Mouse (Mus musculus): ENCODE measurements at regions not wholly inside any gene's neighbourhood (a gene's known extent, or its start where the extent isn't known, plus 50 kb on each side); places are given as distances from the start of the nearest gene placed in this dataset.
"Not testable (repeated sequence)": the region's sequence is repeated elsewhere in the genome, so short reads cannot be mapped to it uniquely, and the experiment has no call there.

DNA sequence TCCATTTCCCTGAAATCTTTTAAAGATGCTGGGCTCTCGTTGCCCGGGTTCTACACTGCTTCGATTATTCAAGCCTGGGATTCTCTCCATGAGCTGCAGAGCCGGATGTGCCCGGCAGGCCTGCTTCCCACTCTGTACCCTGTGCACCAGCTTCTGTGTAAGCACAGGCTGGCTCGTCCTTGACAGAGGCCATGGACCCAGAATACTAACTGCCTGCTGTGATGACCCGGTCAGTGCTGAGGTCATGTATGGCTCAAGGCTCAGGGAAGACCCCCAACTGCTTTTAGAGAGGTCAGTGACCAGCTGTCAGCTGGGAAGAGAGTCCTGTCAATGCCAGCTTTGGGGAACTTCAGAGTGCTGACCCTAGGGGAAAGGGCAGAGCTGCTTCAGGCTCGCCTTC lies 493.6 kb downstream of the Hace1 start:
- ATAC-seq (replicated peaks; ENCODE audit: poor library complexity, severe bottlenecking) = no peak

DNA sequence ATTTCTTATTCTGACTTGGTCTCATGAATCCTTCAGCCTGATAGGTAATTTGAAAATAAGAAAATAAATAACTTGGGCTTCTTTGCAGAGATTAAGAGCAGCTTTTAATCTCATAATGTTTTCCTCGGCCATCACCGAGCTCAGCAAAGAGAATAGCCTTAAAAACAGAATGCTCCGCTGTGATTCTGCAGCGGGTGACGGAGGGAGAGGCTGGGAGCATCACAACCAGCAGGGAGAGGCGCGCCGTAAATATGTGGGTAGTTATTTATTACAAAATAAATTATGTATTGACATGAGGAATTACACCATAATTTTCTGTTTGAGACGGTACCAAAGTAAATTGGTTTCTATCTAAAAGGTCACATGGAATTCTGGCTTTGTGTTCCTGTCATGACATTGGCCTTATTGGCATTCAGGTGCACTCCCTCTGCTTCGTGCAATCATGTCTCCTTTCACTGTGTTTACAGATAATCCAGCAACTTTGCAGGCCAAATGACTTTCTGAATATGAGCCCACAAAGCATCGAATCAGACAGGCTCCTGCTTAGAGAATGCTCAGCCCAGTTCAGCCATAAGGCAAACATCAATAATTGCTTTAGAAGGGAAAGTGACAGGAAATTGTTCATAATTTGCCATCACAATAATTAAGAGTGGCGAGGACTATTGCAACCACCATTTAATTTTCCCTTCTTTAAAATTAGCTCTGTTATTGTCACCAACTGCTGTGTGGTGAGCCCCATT lies 494.4 kb downstream of the Hace1 start:
- ATAC-seq (replicated peaks; ENCODE audit: poor library complexity, severe bottlenecking) = no peak

DNA sequence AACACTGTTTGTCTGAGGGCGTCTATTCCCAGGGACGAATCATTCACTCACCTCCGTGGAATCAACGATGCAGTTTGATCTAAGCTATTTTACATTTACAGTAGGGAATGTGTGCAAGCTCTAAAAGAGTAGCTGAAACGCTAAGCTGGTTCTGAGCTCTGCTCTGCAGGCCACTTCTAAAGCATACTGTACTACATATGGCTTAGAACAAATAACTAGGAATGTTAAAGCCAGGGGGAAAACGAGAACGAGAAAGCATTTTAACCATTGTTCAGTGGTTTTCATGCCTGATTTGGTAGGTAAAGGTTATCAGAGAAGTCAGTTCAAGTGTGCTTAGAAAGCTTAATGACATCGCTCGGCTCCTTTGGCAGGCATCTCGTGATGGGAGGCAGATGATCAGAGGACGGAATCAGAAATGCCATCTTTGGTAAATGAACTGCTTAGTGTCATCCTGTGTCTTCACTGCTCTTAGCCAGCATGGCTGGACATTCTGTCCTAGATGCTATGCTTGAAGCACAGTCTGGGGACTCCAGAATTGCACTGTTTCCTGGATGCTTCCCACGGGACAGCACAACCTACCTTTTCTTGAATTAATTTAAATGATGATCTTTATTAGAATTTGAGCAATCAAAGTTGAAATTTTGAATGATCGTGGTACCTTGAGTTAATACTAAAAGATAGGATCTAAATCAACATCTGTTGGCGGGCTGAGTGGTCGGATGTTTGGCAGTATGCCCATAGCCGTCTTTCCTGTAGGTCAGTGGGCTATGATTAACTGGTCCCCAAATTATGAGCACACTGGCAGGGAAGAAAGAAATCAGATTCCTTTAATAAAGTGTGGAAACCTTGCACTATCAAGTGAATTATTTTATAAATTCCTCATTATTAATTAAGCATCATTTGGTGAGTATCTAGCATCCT lies 495.2 kb downstream of the Hace1 start:
- ATAC-seq (replicated peaks; ENCODE audit: poor library complexity, severe bottlenecking) = no peak

DNA sequence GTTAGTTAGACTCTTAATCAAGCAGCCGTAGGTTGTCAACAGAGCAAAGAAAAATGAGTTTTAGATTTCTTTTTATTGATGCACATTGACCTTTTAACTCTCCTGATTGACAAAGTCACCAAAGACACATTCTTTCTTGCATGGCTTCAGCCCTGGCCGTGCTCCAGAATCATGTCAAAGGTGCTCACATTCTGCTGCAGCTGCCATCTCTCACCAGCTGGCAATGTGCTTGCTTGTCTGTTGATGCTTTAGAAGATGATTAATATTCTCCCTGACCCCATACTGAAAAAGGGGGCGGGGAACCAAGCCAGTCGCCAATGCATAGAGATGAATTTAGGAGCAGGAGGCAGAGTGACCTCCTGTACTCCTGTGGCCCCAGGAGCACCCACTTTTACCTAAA lies 510.1 kb downstream of the Hace1 start:
- ATAC-seq (replicated peaks; ENCODE audit: poor library complexity, severe bottlenecking) = no peak

DNA sequence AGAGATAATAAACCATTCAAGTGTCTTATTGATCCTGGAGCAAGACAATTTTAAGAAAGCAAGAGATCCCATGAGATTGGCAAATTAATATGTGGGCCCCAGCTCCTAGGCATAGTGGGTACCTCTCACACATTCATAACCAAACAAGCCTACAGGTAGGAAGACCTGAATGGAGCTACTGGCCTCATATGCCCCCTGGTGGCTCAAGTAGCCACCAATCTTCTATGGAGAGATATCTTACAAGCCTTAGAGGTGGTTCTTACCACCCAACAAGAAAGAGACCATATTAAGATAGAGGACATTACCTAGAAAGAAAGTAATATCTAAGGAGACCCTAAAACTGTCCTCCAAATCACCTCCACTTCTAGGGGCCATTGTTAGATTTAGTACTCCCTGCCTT lies 523.2 kb downstream of the Hace1 start:
- no peak for ATAC-seq (replicated peaks; ENCODE audit: poor library complexity, severe bottlenecking)

DNA sequence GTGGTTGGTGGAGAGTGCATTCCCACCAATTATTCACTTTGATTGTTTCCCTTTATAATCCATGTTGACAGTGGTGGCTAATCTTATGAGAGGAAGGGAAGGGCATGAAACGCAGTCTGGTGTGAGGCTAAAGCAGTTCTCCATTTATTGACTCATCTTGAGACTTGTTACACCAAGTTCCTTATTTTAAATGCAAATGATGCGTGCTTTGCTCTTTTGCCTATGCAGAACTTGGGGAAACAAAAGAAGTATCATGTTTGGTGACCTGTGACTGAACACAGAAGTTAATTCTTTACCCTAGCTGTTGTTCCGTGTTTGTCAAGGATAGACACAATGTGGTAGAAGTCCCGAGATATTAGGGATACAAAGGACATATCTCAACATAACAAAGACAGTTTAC lies 531.2 kb downstream of the Hace1 start:
- ATAC-seq (replicated peaks; ENCODE audit: poor library complexity, severe bottlenecking) = no peak

DNA sequence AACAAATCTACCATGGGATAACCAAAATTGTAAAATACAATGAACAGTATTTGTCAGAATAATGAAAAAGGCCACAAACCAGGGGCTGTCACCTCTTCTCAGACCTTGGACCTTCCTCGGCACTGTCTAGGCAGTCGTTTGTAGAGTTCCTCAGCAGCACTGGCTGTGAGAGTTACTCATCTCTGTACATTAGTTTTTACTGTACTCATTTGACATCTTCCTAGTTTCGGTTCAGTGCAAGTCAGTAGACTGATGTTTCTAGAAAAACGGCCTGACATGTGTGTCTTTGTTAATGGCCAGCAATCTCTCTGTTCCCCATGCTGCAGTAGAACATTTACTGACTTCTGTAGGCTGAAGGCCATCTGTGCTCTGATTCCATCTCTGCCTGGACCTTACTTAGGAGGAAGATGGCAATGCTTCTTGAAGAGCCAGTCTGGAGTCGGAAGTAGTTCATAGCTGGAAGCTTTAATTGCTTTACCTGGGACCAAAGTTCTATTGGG lies 537.1 kb downstream of the Hace1 start:
- no peak for ATAC-seq (replicated peaks; ENCODE audit: poor library complexity, severe bottlenecking)

DNA sequence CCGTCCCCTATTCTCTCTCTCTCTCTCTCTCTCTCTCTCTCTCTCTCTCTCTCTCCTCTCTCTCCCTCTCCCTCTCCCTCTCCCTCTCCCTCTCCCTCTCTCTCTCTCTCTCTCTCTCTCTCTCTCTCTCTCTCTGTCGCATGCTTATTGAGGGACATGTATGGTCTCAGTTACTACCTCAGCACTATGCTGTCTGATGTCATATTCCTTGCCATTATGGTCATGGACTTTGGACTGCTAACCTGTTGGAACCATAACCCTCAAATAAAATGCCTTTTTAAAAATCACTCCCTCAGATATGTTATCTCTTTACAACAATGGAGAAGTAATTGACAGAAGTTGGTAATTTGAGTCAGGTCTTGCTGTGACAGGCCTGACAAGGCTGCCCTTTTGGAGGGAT lies 544.8 kb downstream of the Hace1 start:
- ATAC-seq (replicated peaks; ENCODE audit: poor library complexity, severe bottlenecking) = not testable (repeated sequence)

DNA sequence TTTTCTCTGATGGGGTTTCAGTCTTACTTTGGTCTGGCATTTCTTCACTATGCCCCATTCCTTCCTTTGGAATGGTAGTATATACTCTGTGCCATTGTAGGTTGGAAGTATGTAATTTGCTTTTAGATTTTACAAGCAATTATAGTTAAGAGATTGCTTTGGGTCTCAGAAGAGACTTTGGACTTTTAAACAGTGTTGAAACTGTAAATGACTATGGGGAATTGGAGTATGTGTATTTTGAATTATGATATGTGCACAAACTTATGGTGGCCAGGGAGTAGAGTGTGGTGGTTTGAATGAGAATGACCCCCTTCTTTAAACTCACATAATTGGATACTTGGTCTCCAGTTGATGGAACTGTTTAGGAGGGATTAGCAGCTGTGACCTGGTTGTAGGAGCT lies 546.2 kb downstream of the Hace1 start:
- no peak for ATAC-seq (replicated peaks; ENCODE audit: poor library complexity, severe bottlenecking)

DNA sequence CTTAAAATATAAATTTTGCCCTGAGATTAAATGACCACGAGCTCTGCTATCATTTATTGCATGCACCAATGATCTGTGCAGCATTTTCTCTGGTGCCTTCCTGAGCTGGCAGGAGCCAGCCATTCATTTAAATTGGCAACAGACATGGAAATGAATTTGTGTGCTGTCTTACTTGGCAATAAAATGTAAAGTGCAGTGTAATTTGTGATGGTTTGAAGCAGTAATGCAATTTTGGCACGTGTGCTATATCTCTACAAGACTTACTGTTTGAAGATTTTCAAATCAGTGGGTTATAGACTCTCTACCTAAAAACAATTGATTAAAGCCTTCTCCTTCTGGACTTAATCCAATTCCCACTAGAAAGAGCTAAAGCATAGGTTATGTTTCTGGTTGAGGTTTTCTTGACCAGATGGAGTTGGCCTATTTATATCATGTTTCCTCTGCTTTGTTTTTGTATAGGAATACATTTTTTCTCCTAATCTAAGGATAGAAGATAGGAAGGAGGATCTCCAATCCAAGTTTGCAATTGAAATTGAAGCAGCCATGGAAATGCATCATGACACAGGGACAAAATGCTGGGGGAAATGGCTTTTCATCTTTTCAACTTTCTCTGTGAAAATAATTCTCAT lies 557.6 kb downstream of the Hace1 start:
- no peak for ATAC-seq (replicated peaks; ENCODE audit: poor library complexity, severe bottlenecking)

DNA sequence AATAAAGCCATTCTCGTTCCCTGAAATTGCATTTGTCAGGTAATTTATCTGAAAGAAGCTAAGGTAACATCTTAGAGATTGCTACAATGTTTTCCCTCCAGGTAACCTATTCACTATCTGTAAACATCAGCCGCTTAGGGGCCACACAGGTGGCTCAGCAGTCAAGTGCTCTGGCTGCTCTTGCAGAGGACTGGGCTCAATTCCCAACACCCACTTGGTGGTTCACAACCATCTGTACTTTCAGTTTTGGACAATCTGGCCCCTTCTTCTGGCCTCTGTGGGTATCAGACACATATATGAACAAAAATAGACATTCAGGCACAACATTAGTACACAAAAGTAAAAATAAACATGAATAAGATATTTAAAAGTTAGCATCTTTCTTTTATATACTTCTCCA lies 596.4 kb downstream of the Hace1 start:
- ATAC-seq (replicated peaks; ENCODE audit: poor library complexity, severe bottlenecking) = no peak

DNA sequence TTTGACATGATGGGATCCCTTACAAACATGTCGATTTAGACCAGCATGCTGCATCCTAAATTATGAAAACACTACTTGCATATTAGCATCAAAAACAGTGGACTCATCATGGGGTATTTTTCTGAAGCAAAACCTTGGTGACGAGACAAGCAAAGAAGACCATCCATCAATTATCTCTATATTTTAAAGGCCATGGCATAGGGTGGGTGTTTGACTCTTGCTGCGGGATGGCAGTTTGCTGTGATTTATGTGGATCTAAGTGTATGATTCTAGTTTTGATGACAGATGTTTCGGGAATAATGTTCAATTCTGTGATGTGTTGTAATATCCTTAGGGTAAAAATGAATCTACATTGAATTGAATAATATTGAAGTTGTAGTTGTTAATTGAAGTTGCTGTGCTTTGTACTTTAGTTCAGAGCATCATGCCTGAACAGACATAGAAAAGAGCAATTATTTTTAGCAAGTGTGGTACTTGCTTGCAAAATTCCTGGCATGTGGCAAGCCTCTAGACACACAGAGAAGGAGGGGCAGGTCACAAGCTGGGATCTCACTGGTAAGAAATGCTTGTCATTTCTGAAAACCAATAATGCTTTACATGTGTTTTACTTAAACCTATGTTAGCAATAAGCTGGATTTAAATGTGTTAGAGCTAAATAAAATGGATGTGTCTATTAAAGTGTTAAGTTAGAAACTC lies 608.3 kb downstream of the Hace1 start:
- ATAC-seq (replicated peaks; ENCODE audit: poor library complexity, severe bottlenecking) = no peak

DNA sequence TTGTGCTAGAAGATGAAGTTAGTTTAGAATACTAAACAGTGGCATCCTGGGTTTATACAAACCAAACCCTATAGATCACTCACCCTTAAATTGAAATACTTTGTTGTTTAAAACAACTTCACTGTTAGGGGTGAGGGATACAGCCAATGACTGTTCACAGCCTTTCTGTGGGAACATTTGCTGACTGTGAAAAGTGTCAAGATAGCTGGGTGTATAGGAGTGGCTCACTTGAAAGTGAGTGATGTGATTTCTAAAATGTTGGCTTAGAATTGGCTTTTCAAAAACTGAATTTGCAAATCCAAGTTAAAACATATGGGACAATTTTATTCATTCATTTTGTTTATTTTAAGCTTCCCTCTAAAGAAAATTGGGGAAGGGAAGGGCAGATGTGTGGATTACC lies 616.5 kb downstream of the Hace1 start:
- ATAC-seq (replicated peaks; ENCODE audit: poor library complexity, severe bottlenecking) = no peak

DNA sequence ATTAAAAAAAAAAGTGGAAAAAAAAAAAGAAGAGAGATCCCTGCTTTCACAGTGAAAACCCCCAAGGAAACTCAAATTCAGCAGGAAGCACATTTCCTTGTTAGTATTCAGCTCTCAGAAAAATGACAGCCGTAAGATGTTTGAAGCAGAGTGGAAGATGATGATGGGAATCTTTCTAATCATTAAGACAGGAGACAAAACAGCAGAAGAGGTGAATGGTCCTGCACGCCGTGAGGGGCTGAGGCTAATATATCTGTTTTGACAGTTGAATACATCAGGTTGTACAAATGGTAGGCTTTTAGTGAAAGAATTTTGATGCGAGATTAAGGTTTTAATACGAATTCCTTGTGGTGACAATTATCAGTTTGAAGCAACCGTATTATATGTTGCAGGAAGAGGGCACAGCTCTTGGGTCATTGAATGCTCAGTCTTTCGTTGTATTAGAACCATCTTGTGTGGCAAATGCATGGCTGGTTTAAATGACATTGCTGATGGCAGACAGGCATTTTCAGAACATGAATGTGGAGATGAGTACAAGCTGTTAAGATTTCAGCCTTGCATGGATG lies 649.3 kb downstream of the Hace1 start:
- no peak for ATAC-seq (replicated peaks; ENCODE audit: poor library complexity, severe bottlenecking)

DNA sequence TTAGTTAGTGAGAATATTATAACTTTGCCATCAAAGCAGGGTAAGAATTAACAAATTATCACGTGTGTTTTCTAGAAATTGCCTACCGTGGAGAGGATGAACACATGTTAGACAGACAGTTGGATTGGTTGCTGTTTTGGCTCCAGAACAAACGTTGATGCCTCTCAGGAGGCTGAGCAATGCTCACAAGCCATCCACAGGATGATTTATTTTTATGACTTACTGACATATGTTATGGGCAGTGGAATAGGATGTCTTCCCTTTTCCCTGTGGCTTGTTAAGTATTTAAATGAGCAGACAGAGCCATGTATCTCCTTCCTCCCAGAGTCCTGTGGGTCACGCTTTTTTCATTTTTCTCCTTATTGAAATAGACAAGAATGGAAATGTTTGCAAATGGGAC lies 652.0 kb downstream of the Hace1 start:
- ATAC-seq (replicated peaks; ENCODE audit: poor library complexity, severe bottlenecking) = no peak

DNA sequence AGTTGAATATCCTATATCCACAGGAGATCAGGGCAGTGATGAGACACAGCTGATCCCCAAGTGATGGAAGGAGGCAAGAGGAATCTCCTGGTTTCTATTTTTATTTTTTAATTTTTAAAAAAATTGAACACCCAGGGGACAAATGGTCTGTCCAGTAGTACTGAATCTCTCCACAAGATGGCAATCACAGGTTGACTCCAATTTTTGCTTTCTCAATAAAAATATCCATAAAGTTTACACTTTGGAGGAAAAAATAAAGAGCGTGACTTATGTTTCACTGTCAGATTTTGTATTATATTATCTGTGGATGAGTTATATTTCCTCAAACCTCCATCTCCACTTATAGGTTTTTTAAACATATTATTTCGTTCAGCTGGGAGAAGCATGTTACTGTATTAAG lies 658.0 kb downstream of the Hace1 start:
- no peak for ATAC-seq (replicated peaks; ENCODE audit: poor library complexity, severe bottlenecking)

DNA sequence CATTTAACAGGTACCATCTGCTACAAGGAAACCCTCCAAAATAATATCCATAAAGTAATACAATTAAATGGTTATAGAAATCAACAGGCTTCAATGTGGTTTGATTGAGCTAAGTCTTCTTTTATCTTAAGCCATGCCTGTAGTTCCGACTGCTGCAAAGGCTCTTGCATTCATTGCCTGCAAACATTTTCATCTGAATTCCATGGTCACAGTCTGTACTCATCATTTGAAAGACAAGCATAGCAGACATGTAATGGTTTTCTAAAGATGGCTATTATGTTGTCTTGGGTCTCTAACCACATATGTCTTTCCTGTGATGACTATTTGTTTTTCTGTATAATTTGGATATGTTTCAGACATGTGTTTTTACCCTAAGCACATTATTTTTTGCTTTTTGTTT lies 677.9 kb downstream of the Hace1 start:
- no peak for ATAC-seq (replicated peaks; ENCODE audit: poor library complexity, severe bottlenecking)

DNA sequence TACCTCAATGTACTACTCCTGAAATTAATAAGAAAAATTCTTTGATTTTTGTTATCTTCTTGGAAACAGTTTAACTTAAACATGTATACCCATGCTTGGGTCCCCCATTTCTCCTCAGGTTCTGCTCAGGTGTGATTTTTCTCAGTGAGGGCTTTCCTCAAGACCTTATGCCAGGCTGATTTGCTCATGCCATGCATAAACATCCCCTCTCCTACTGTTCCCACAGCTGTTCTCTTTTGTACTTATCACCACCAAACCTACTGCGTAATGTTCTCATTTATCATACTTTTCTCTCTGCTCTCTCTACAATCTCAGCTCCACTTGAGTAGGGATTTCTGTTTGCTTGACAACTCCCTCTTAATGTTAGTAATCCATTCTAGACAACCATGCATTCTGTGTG lies 692.1 kb downstream of the Hace1 start:
- ATAC-seq (replicated peaks; ENCODE audit: poor library complexity, severe bottlenecking) = no peak

DNA sequence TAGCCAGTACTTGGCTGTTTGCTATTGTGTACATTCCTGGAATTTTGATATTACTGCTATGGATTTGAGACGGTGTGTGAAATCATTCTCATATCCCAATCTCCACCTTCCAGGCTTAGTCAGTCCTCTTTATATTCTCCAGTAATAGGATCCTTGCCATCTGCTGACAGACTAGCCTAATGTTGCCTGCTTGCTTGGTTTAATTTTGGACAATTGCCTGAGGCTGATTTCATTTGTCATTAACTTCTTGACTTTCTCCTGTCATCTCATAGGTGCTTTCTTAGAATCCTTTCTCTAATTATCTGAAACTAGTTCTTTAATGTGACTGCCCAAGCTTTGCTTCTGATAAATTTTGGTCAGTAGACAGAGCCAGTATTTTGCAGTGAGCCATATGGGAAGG lies 696.2 kb downstream of the Hace1 start:
- no peak for ATAC-seq (replicated peaks; ENCODE audit: poor library complexity, severe bottlenecking)

DNA sequence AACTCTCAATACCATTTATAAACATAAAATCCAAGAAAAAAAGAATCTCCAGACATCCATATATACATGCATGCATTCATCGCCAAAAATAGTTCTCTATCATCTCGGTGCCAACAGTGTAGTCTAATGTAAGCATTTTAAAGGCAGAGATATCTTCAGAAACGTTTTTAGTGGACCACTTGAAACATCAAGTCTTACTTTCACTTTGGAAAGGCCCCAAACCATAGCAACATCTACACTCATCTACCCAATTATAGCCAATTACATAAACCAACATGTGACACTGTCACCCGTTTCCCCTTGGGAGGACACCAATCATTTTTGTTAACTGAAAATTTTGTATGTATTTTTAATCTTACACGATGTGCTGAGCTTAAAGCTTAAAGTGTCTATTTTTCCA lies 716.7 kb downstream of the Hace1 start:
- ATAC-seq (replicated peaks; ENCODE audit: poor library complexity, severe bottlenecking) = no peak
